Comparison of ENCODE assay signal across 11 mouse cellular contexts in the genomic region with DNA sequence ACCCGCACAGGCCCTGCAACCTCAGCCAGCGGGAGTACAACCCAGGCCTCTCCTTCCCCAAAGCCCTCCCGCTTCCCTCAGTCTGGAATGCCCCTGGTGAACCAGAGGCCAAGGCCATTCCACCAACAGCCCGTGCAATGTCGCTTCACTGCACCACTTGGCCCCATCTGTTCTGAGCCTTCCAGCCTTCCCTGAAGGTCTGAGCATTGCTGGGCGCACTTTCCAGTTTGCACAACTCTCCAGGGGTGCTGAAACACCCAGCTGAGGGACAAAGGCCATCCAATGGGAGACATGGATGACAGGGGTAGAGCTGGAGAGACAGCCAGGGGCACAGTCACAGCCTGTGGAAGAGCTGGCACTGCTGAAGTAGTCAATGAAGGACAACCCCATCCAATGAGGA.
"Had no signal": no experiment of that assay in that cellular context is flagged by ENCODE, and none has a peak within 500 bp of the region (broad histone marks: within the 10 kb centered on the region; RNA-seq: fewer than 3 reads in every experiment).

No protein-coding gene starts in this region.

- DNase-seq: kidney, adult 18-20 months; liver; lung, adult 18-20 months; midbrain, embryonic 14.5 days; right cerebral cortex, adult 18-20 months; thymus, postnatal 4 days had no signal

- H3K4me2 ChIP-seq: limb, embryonic 12.5 days; neural tube, embryonic 15.5 days had no signal

- H3K9me3 ChIP-seq: limb, embryonic 12.5 days; neural tube, embryonic 15.5 days had no signal

- H3K4me1 ChIP-seq: neural tube, embryonic 15.5 days had no signal

- H3K4me3 ChIP-seq: limb, embryonic 12.5 days; myocyte; neural tube, embryonic 15.5 days had no signal

- H3K36me3 ChIP-seq: limb, embryonic 12.5 days; neural tube, embryonic 15.5 days had no signal

- H3K27me3 ChIP-seq: limb, embryonic 12.5 days; neural tube, embryonic 15.5 days had no signal

- H3K9ac ChIP-seq: limb, embryonic 12.5 days; liver, embryonic 14.5 days; neural tube, embryonic 15.5 days had no signal

- H3K27ac ChIP-seq: limb, embryonic 12.5 days; liver, embryonic 14.5 days; neural tube, embryonic 15.5 days; stomach, postnatal 0 days had no signal
